Mouse (Mus musculus) Muller cell, postnatal 12 days (primary cell): ENCODE data around the gene Cdkal1.

Experiments
- DNase-seq: peaks from one replicate; pipeline ENCODE4 v3.0.0-alpha.2; 2015; ENCODE audit errors: inconsistent ontology term

The Cdkal1 gene

DNA sequence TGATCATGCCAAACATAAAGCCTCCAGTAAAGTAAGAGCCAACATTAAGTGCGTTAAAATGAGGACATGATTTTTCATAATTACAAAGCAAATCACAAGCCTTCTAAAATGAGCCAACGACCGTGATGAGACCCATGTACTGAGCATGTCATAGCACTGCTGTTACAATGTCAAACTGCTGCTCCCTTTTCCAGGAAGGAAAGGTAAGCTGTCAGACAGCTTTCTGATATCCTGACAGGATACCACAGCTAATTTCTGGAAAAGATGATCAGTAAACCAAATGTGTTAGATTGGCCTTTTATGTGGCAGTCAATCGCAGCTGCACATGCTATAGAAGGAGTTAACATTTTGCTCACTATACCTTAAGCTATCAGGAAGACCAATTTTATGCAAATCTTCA lies 44.7 kb downstream of the Cdkal1 start:
- DNase-seq: no peak

DNA sequence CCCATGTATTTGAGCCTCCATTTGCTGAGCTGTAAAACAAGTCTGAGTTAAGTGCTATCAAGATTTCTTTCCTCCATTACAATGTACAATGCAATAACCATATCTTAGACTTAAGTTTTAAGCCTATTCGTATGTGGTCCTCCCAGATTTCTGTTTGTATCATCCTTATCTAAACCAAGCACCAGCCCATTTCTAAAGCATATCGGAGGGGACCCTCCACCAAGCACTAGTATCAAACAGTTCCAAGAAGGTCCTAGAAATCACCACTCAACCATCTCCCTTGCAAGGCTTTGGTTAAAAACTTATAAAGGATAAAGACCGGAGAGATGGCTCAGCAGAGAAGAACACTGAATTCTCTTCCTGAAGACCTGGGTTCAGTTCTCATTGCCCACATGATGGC lies 47.1 kb downstream of the Cdkal1 start:
- DNase-seq: no peak

DNA sequence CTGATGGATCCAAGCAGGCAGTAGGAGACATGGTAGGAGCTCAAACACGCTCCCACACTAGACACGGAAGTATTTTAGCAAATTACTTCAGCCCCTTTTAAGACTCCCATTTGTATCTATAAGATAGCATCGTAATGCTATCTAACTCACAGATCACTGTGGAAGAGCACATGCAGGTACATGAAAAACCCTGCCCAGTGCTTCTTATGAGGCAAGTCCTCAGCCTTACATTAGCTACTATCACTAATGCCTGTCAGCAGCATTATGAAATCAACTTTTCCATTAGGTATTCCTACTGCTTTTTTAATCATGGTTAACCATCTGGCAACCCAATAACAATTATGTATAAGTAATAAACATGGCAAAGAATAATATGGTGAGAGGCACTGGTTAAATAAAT lies 47.5 kb downstream of the Cdkal1 start:
- no peak for DNase-seq

DNA sequence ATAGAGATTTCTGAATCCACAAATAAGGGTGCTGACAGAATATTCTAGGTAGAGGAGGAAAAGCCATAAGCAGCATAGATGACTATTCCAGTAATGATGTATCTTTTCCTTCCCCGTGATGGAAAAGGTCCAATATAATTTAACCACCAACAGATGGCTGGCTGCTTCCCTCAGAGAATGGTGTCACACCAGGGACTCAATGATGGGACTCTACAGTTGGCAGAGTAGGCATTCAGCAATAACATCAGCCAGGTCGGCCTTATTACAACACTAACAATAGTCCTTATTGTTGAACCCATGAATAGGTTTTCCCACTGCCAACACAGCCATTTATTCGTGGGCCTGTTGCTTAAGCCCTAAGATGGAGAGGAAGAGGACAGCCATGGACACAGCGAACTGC lies 48.6 kb downstream of the Cdkal1 start:
- peak; percentile 80 for DNase-seq

DNA sequence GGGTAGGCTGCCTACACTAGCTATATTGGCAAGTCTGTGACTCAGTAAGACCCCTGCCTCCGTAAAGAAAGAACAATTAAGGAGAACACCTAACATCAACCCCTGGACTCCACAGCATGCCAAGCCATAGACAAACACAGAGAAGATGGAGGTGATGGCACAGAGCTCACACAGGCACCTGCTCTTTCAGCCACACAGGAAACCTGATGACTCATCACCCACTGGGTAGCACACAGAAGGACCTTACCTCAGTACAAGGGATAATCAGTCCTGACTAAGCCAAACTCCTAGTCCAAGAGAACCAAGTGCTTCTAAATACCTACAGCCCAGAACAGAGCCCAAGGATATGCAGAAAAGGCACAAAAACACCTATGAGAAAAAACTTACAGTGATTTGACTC lies 50.2 kb downstream of the Cdkal1 start:
- no peak for DNase-seq

DNA sequence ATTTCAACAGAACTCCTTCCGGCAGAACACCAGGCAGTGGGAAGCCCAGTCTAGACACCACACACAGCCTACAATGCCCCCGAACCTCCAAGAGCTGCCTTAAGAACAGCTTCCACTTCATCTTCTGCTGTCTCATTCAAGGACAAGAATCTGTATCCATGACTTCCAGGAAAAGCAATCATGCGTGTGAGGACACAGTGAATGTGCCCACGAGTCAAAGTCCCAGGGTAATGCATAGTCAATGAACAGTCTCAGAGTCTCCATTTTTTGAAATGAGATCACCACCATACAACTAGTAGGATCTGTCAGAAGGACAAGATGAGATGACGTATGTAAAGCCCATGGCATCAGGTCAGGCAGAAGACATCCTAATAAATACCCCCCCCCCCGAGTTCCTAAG lies 51.4 kb downstream of the Cdkal1 start:
- DNase-seq: no peak

DNA sequence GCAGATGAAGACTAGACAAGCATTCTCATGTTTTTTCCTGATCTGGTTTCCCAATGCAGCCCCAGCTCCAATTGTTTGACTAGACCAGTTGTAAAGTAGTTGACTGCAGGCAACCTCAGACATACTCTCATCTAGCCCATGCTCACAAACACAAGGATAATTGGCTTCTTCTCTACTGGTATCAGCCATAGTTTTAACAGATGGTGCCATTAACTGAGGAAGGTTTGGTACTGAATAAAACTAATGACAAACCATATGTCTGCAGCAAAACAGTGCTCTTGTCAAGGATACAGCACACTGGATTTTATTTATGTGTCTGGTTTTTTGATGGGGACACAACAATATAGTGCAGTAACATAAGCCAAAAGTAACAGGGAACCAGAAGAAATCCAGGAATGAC lies 52.8 kb downstream of the Cdkal1 start:
- DNase-seq: no peak

DNA sequence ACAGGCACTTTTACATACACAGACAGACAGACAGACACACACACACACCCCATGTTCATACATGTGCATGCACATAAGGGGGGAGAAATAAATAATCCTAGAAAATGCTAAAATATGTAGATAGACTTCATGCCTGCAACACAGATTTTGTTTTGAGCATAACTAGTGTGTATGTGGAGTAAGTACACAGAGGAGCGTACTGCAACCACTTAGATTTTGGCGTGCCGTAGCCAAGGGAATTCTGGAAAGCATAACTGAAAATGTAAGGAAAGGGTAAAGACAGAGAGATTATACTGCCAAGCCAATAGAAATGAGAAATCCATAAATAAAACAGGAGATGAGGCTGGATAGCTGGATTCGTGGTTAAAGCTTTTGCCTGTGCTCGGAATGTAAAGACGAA lies 55.4 kb downstream of the Cdkal1 start:
- DNase-seq: no peak

DNA sequence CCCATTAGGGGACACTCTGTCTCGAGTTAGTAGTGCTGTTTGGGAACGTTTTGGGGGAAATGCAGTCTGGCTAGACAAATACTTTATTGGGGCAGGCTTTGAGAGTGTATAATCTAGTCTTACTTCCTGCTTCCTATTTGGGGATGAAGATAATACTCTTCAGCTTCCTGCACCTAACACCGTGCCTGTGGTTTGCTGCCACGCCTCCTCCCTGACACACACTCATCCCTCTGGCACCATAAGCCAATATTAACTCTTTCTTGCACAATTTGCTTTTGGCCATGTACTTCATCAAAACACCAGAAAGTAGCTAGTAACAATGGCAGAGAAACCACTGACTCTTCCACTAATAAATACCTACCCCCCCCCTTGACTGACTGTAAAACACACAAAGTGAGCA lies 63.4 kb downstream of the Cdkal1 start:
- DNase-seq: no peak

DNA sequence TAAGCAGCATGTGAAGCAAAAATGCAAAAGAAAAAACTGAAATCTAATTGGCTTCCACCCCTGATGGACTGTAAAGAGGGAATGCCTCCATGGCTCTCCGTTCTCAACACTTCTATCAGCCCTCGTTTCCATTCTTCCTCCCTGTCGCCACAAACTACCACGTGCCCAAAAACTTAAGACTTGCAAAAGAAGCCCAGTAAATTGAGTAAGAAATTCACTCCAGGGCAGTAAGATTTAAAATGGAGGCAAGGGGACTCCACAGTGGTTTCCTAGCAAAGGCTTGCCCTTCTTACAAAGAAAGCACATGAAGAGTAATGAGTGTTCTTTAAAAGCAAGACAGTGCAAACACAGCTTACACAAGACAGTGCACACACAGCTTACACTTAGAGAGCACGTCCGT lies 64.0 kb downstream of the Cdkal1 start:
- DNase-seq: no peak

DNA sequence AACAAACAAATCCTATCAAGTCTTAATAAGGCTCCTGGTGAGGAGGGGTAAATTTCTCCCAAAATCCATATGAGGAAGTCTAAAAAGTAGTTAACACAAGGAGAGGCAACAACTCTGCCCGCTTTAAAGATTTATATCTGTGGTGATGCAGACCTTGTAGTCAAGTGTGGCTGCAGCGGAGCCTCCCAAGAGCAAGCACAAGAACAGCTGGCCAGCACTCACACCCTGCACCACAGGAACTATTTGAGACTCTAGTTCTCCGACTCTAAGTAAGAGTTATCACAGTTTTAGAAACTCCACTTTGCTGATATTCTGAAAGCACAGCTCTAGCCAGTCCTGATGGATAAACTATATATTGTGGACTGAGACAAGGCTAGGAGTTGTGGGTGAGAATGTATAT lies 68.5 kb downstream of the Cdkal1 start:
- DNase-seq: no peak

DNA sequence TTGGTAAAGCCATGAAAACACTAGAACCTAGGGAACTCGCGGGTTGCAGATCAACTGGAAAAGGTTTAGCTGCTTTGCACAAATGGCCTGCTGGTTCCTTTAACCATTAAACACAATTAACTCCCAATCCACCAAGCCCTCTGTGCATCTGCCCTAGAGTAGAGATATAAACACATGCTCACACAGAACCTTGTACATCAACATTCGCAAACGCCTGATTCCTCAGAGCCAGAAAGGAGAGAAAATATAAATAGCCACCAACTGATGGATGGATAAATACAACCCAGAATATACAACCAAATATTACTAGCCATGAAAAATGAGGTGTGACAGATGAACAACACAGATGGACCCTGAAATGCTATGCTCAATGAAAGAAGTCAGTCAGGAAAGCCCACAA lies 70.6 kb downstream of the Cdkal1 start:
- no peak for DNase-seq

DNA sequence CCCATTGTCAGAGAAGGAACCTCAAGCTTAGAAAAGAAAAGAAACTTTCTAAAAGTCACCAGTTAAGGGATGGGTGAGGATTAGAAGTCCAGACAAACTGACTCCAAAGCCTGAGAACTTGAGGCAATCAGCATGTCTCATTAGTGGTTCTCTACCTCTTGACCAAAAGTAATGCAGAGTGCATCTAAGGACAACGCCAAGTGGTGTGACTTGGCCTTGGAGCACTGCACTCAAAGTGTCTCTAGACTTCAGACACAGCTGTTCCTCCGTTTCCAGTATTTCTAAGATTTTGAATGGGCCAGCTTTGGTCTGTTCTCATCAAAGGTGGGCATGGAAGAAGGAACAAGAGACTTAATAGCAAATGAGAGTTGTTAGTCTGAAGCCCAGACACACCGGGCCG lies 74.1 kb downstream of the Cdkal1 start:
- peak; percentile 21 for DNase-seq

DNA sequence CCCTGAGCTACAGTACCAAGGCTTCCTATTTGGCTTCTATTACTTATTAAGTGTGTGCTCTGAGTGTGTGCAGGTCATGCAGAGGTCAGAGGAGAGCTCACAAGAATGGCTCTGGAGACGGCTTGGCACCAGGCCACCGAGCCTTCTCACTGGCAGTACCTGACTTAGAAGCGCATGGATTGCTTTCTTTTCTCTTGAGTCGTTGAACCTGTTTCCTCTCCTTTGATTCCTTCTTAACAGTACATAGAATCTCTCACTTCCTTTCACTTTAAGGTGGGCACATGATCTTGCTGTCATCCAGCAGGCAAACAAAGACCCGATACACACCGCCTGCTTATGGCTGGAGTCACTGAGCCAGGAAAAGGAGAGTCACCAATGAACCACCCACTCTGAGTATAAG lies 74.8 kb downstream of the Cdkal1 start:
- peak; percentile 32 for DNase-seq

DNA sequence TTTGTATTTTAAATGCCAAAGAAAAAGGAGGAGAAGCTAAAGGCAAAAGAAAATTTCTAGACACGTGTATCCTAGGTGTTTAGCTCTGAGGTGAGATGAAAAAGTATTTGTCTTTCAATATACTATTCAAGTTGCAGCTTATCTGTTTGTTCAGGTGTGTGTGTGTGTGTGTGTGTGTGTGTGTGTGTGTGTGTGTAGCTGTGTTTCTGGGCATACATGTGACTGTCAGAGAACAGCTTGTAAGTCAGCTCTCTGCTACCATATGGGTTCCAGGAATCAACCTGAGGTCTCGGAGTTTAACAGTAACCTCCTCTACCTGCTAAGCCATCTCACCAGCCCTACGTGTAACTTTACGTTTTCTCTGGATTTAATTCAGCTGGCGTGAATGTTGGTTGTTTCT lies 76.0 kb downstream of the Cdkal1 start:
- DNase-seq: no peak

DNA sequence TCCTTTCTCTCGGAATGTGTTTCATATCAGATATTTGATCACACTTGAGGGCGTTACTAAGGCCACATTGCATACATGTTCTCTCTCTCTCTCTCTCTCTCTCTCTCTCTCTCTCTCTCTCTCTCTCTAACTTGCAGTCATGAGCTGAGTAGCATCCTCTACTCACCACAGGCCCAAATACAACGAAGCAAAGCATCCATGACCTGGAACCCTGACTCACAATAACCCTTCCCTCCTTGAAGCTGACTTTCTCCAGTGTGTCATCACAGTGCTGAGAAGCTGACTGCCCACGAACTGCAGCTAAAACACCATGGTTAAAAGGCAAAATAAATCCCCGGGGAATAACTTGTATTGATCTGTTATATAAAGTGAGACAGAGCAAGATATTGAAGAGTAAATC lies 76.4 kb downstream of the Cdkal1 start:
- no peak for DNase-seq

DNA sequence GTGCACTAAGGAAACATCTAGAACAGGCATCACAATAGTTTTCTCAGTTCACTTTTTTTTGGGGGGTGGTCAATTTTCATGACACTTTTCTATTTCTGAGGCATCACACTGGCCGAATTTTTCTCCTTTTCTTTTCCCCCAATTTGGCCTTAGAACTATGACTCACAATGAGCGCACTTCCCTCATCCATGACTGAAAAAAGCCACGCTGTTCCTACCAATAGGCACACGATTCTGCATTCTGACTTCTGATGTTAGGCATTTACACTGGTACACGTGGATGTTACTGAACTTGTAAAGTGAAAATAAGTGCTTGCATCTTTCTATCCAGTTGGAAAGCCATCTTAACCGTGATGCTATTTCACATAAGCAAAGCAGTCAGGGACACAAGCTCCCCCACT lies 77.3 kb downstream of the Cdkal1 start:
- no peak for DNase-seq

DNA sequence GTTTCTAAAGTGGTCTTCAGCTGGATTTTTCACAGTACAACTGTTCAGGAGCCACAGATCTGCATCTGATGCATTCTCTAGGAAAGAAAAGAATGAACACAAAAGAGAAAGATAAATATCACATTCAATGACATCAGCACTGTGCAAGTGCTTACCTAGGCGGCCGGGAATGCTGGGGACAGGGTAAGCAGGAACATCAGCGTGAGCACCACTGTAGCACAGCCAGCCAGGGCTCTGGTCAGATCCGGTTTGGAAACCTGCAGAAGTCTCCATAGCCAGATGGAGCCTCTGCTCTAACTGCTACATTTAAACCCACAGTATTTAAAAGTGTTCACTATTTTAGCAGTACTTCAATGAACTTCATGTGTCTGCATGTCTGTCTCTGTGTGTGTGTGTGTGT lies 78.2 kb downstream of the Cdkal1 start:
- no peak for DNase-seq

DNA sequence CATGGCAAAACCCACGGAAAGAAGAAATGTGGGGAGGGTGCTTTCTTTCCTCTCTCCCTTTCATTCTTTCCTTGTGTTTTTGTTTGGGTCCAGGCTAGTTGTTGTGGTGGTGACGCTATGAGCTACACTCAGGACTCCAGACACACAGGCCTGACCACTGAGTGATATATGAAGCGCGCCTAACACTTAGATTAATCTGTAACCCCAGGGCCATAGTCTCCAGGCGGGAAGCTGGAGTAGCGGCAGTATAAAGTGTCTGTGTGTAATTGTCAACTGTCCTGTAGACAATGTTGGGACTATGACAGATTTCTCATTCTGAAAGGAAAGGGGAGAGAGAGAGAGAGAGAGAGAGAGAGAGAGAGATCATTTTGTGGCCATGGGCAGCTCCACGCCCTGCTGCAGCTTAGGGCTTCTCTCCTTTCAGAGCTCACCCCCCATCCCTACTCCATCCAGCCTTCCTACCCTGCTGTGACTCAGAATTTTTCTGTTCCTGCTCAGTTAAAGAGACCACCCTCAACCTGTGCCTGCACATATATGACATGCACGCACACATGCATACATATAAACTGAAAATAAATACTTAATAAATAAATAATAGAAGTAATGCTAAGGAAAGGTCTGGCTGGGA lies 79.8 kb downstream of the Cdkal1 start:
- DNase-seq: no peak

DNA sequence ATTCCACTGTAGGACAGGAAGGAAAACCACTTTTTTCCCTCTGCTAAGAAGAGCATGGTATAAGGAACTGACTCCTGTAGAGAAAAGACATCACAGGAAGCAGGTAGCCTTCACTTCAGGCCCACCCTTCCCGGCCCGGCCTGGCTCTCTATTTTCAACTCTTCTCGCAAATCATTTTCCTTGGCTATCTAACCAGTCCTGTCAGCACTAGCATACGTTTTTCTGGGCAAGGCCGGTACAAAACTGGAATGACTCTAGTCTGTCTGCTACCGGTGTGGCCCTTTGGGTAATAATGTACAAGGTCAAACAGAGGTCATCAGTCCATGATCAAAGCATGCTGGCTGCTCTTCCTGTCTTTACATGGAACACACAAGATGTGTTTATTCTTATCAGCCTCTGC lies 81.9 kb downstream of the Cdkal1 start:
- DNase-seq: no peak

DNA sequence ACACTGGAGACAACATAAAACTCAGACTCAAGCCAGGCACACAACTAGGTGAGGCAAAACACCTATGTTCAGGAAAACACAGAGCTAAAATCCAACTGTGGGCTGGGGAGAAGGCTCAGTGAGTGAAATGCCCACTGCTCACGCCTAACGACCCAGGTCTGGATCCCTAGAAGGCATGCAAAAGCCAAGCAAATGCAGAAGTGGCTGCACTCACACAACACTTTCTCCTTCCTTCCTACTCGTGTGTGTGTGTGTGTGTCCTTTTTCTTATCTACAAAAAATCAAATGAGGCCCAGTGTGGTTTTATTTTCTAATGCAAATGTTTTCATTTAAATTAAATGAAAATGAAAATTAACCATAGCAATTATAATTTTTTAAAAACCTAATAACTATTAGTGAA lies 82.5 kb downstream of the Cdkal1 start:
- DNase-seq: no peak

DNA sequence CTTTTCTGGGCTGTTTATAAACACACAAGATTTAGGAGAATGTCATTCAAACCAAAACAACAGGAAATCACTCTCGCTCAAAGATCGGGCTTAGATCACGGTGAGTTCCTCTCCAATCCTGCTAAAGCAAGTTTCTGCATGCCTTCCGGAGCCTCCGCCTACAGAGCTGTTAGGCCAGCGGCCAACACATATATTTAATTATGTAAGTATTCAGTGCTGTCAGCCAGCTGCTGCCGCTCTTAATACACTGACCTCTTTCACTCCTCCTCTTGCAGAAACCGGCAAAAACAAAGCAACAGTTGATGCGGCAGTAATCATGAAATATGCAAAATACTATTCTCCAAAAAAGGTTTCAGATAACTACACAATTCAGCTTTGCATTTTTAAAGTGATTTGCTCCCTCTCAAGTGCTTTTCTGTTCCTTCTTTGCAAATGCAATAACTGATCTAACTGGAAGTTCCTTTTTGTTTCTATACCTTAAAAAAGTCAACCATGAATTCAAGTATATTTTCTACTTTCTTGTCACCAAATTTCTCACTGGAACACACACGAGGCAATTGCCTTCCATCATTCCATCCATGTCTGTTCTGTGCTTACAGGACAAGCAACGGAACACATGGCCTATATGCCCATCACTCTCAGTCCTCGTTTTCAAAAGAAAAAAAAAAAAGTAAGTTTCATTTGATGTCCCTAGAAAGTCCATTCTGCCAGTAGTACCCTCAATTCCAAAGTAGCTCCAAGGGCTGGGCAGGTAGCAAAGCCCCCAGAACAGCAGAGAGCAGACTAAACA lies 85.6 kb downstream of the Cdkal1 start:
- DNase-seq: peak; percentile 86

DNA sequence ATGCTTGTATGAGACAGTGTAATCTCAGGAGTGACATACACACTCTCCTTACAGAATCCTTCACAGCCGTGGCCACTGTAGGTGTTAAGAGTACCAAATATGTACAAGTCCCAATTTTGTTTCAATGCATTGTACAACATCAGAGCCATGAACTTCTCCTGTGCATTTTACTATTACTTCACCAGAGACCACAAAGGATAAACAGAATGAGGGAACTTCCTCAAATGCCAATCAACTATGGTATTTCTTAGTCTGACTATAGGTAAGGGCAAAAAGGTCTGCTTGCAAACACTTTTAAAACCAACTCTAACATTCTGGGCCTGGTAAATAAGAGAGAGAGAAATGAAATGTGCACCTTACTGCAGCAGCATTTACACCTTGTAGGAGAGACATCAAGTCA lies 87.4 kb downstream of the Cdkal1 start:
- DNase-seq: no peak

DNA sequence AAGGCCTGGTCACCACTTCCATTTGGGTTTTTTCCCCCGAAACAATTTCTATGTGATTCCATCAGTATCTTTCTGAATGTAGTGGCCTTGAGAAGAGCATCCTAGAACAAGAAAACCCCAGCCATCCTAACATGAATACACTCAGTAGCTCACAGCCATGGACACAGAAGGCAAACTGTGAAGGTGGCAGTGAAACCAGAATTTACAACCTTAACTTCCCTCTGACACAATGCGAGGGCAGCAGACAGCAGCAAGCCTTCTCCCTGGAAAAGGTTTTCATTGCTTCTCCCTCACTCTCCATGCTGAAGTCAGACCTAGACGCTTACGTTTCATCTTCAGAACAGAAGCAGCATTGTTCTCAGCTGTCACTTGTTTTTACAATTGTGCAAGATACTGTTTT lies 87.9 kb downstream of the Cdkal1 start:
- DNase-seq: no peak
